Comparison of ENCODE assay signal across 24 mouse cellular contexts in the genomic region with DNA sequence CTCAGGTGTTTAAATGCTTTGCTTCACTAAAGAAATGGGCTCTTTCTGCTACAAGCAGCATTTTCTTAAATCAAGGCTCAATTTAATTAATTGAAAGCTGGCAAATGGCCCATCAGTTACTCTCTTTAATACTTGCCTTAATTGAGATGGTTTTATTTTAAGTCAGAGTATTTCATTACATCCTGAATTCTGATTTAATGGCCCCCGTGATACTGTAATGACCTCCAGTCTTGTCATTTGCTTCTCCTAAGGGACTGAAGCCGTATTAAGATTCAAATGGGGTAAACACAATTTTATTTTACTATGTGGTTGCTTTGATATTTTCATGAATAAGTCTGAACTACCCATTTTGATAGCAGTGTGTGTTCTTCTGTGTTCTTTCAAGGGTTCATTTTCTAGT. TPM values are rescaled to one million over a fixed set of nuclear protein-coding genes. Genes with fewer than 3 reads are reported as not detected.
DNase-seq lines count a peak whose midpoint lies in the region; ATAC-seq and TF ChIP-seq lines count a peak whose summit lies in the region.
"Had no signal": no experiment of that assay in that cellular context is flagged by ENCODE, and none has a peak within 500 bp of the region (broad histone marks: within the 10 kb centered on the region; RNA-seq: fewer than 3 reads in every experiment).

No protein-coding gene starts in this region.

- no peak for TF ChIP-seq CTCF in hindbrain, postnatal 0 days (IDR thresholded peaks at IDR 0.05; ENCODE audit: low read depth)

- 74% methylated on average over 2 of the region's 2 CpGs for WGBS in hindbrain, postnatal 0 days
- 85% methylated on average over 2 of the region's 2 CpGs for WGBS in hindbrain, embryonic 11.5 days
- WGBS in neural tube, embryonic 13.5 days, result 31% methylated on average over 2 of the region's 2 CpGs
- WGBS in neural tube, embryonic 14.5 days, result 33% methylated on average over 2 of the region's 2 CpGs

- ATAC-seq in hindbrain, postnatal 0 days, result no peak
- no peak for ATAC-seq in hindbrain, embryonic 11.5 days (ENCODE audit: low FRiP score)
- 0 out of 2 replicates have a peak, but pooled peaks have one; percentile 74 for ATAC-seq in neural tube, embryonic 13.5 days (ENCODE audit: low read depth)
- ATAC-seq in neural tube, embryonic 14.5 days (ENCODE audit: low read depth), result peak; percentile 69; the same call in 1 of the 2 replicates
- ATAC-seq: forebrain, embryonic 13.5 days; forebrain, postnatal 0 days had no signal

- no peak overlapping the region for H3K27ac ChIP-seq in hindbrain, postnatal 0 days
- H3K27ac ChIP-seq in hindbrain, embryonic 11.5 days (ENCODE audit: low read depth, low read length), result no peak overlapping the region
- peak overlapping the region; percentile 43 for H3K27ac ChIP-seq in neural tube, embryonic 13.5 days (replicated peaks)
- H3K27ac ChIP-seq in neural tube, embryonic 14.5 days (ENCODE audit: low read depth, low read length), result no peak overlapping the region
- H3K27ac ChIP-seq: embryonic facial prominence, embryonic 10.5 days; embryonic facial prominence, embryonic 12.5 days; forebrain, embryonic 13.5 days had no signal

- no peaks in the 10 kb centered on the region for H3K9me3 ChIP-seq in hindbrain, postnatal 0 days (ENCODE audit: low read length)
- H3K9me3 ChIP-seq in hindbrain, embryonic 11.5 days (ENCODE audit: control insufficient read depth, low read length), result no peaks in the 10 kb centered on the region
- H3K9me3 ChIP-seq in neural tube, embryonic 13.5 days, result no peaks in the 10 kb centered on the region
- no peaks in the 10 kb centered on the region for H3K9me3 ChIP-seq in neural tube, embryonic 14.5 days (ENCODE audit: control insufficient read depth, low read length)
- H3K9me3 ChIP-seq: embryonic facial prominence, embryonic 10.5 days; embryonic facial prominence, embryonic 12.5 days; forebrain, embryonic 13.5 days had no signal

- H3K4me2 ChIP-seq in hindbrain, postnatal 0 days (ENCODE audit: low read depth, low read length), result no peak overlapping the region
- H3K4me2 ChIP-seq in hindbrain, embryonic 11.5 days (replicated peaks; ENCODE audit: low read depth, low read length), result no peak overlapping the region
- H3K4me2 ChIP-seq in neural tube, embryonic 13.5 days, result no peak overlapping the region
- no peak overlapping the region for H3K4me2 ChIP-seq in neural tube, embryonic 14.5 days (ENCODE audit: low read depth, low read length)
- H3K4me2 ChIP-seq: embryonic facial prominence, embryonic 12.5 days; forebrain, embryonic 13.5 days had no signal

- no peaks in the 10 kb centered on the region for H3K4me1 ChIP-seq in hindbrain, postnatal 0 days (ENCODE audit: insufficient read depth, low read length)
- H3K4me1 ChIP-seq in hindbrain, embryonic 11.5 days (replicated peaks; ENCODE audit: control insufficient read depth, insufficient read depth, low read length), result no peaks in the 10 kb centered on the region
- H3K4me1 ChIP-seq in neural tube, embryonic 13.5 days (replicated peaks), result peaks cover 15% of the 10 kb centered on the region
- H3K4me1 ChIP-seq in neural tube, embryonic 14.5 days (ENCODE audit: control insufficient read depth, insufficient read depth, low read length), result no peaks in the 10 kb centered on the region
- H3K4me1 ChIP-seq: embryonic facial prominence, embryonic 10.5 days; embryonic facial prominence, embryonic 12.5 days; forebrain, embryonic 13.5 days had no signal

- no peaks in the 10 kb centered on the region for H3K36me3 ChIP-seq in hindbrain, postnatal 0 days (ENCODE audit: insufficient read depth, low read length)
- H3K36me3 ChIP-seq in hindbrain, embryonic 11.5 days (ENCODE audit: control insufficient read depth, insufficient read depth, low read length), result no peaks in the 10 kb centered on the region
- H3K36me3 ChIP-seq in neural tube, embryonic 13.5 days, result no peaks in the 10 kb centered on the region
- H3K36me3 ChIP-seq in neural tube, embryonic 14.5 days (ENCODE audit: control insufficient read depth, insufficient read depth, low read length), result no peaks in the 10 kb centered on the region
- H3K36me3 ChIP-seq: embryonic facial prominence, embryonic 10.5 days; embryonic facial prominence, embryonic 12.5 days had no signal

- peak; percentile 38 for DNase-seq in hindbrain, postnatal 0 days (ENCODE audit: low spot score)
- DNase-seq in hindbrain, embryonic 11.5 days (ENCODE audit: low spot score), result no peak
- no peak for DNase-seq in neural tube, embryonic 10.5 days (ENCODE audit: extremely low spot score, low spot score)
- no peak for DNase-seq in frontal cortex, adult 2 months (ENCODE audit: extremely low spot score in 1 of 2, low spot score in 1 of 2)
- no peak for DNase-seq in left cerebral cortex, adult 11 months (ENCODE audit: low spot score)
- DNase-seq: adrenal gland, adult 2 months; adrenal gland, postnatal 10 days; adrenal gland, postnatal 25 days; cerebellum, adult 11-12 months; cerebellum, adult 2 months; cerebellum, adult 9-10 months; cerebellum, postnatal 10 days; cerebellum, postnatal 25 days; forebrain, postnatal 0 days had no signal

- no peak overlapping the region for H3K4me3 ChIP-seq in hindbrain, postnatal 0 days (ENCODE audit: low read length)
- H3K4me3 ChIP-seq in hindbrain, embryonic 11.5 days (ENCODE audit: low read depth, low read length), result no peak overlapping the region
- no peak overlapping the region for H3K4me3 ChIP-seq in neural tube, embryonic 13.5 days
- H3K4me3 ChIP-seq in neural tube, embryonic 14.5 days (ENCODE audit: low read depth, low read length), result no peak overlapping the region
- H3K4me3 ChIP-seq: embryonic facial prominence, embryonic 10.5 days; embryonic facial prominence, embryonic 12.5 days; forebrain, embryonic 13.5 days had no signal

- H3K27me3 ChIP-seq in hindbrain, postnatal 0 days (ENCODE audit: insufficient read depth, low read length), result no peaks in the 10 kb centered on the region
- H3K27me3 ChIP-seq in hindbrain, embryonic 11.5 days (ENCODE audit: control insufficient read depth, insufficient read depth, low read length), result no peaks in the 10 kb centered on the region
- H3K27me3 ChIP-seq in neural tube, embryonic 13.5 days, result no peaks in the 10 kb centered on the region
- H3K27me3 ChIP-seq in neural tube, embryonic 14.5 days (ENCODE audit: control insufficient read depth, insufficient read depth, low read length), result no peaks in the 10 kb centered on the region
- H3K27me3 ChIP-seq: embryonic facial prominence, embryonic 12.5 days; forebrain, embryonic 13.5 days had no signal

- H3K9ac ChIP-seq in hindbrain, postnatal 0 days (replicated peaks; ENCODE audit: low read length), result no peak overlapping the region
- H3K9ac ChIP-seq in hindbrain, embryonic 11.5 days (ENCODE audit: low read depth, low read length), result no peak overlapping the region
- no peak overlapping the region for H3K9ac ChIP-seq in neural tube, embryonic 13.5 days
- H3K9ac ChIP-seq in neural tube, embryonic 14.5 days (replicated peaks; ENCODE audit: low read depth, low read length), result no peak overlapping the region
- H3K9ac ChIP-seq: embryonic facial prominence, embryonic 12.5 days; forebrain, embryonic 13.5 days; forebrain, postnatal 0 days had no signal

RNA-seq across cellular contexts. Expression of gene Uts2b, which starts 0.7 kb away (rescaled TPM):
- total RNA-seq in hindbrain, postnatal 0 days (2014; rRNA removed), result 2.0 and 3.8 TPM in 2 replicates
- polyA plus RNA-seq in hindbrain, postnatal 0 days (2015; fragmentation: Nextera tagmentation; extraction: Ambion mirVana), result 7.4 and 8.8 TPM in 2 replicates
- polyA plus RNA-seq in hindbrain, embryonic 11.5 days (2014; fragmentation: Nextera tagmentation; extraction: Ambion mirVana), result 2.1 TPM in 1 of 2 replicates, not detected in the other
- 30.9 and 33.5 TPM in 2 replicates for polyA plus RNA-seq in neural tube, embryonic 13.5 days (2015; fragmentation: Nextera tagmentation; extraction: Ambion mirVana)
- polyA plus RNA-seq in neural tube, embryonic 14.5 days (2014; fragmentation: Nextera tagmentation; extraction: Ambion mirVana), result 39.5 and 40.7 TPM in 2 replicates
- not detected in 2 replicates for polyA plus RNA-seq in frontal cortex, adult 2 months (2012; rRNA removed)
- total RNA-seq: adrenal gland, adult 2 months; adrenal gland, postnatal 10 days; adrenal gland, postnatal 25 days; adrenal gland, postnatal 4 days; forebrain, postnatal 0 days; MEL had no signal
- polyA plus RNA-seq: adrenal gland, adult 2 months; C2C12; cortical plate, adult 2 months; embryonic facial prominence, embryonic 10.5 days; forebrain, embryonic 11.5 days; forebrain, embryonic 13.5 days; forebrain, postnatal 0 days had no signal

RNA-seq across cellular contexts. Expression of gene Ccdc50, which starts 18.0 kb away (rescaled TPM):
- total RNA-seq in hindbrain, postnatal 0 days (2014; rRNA removed), result 48.9 and 51.9 TPM in 2 replicates
- 30.9 and 34.1 TPM in 2 replicates for polyA plus RNA-seq in hindbrain, postnatal 0 days (2015; fragmentation: Nextera tagmentation; extraction: Ambion mirVana)
- polyA plus RNA-seq in hindbrain, embryonic 11.5 days (2014; fragmentation: Nextera tagmentation; extraction: Ambion mirVana), result 78.2 and 84.9 TPM in 2 replicates
- polyA plus RNA-seq in neural tube, embryonic 13.5 days (2015; fragmentation: Nextera tagmentation; extraction: Ambion mirVana), result 43.7 and 47.5 TPM in 2 replicates
- 69.3 and 79.6 TPM in 2 replicates for polyA plus RNA-seq in neural tube, embryonic 14.5 days (2014; fragmentation: Nextera tagmentation; extraction: Ambion mirVana)
- 27.3 and 30.5 TPM in 2 replicates for polyA plus RNA-seq in frontal cortex, adult 2 months (2012; rRNA removed)

Comparison
In these comparisons a context has a peak if more than half of its experiments do, and no peak if none do; other contexts are left out.
1. ATAC-seq: peak in neural tube, embryonic 13.5 days (single experiment) and neural tube, embryonic 14.5 days (single experiment); none in hindbrain, postnatal 0 days (single experiment) and hindbrain, embryonic 11.5 days (single experiment).